Mouse (Mus musculus) retina, postnatal 7 days (tissue): ENCODE measurements around the gene C1qtnf2.

Experiments used
- DNase-seq: peaks from one replicate; pipeline ENCODE4 v3.0.0-alpha.2; 2012; ENCODE audit warnings: low read depth, low spot score

C1qtnf2 gene

GRCm38 (mm10) chr11:43483122-43483792 lies 9.2 kb downstream of the C1qtnf2 start:
- DNase-seq = no peak

- DNase-seq = no peak
Observed at GRCm38 (mm10) chr11:43484057-43484456, 10.0 kb downstream of the C1qtnf2 start.

- no peak for DNase-seq
Observed at GRCm38 (mm10) chr11:43484652-43485051, 10.6 kb downstream of the C1qtnf2 start.

- DNase-seq = no peak
Observed at GRCm38 (mm10) chr11:43485855-43486254, 11.8 kb downstream of the C1qtnf2 start.

GRCm38 (mm10) chr11:43492663-43493062 lies 18.6 kb downstream of the C1qtnf2 start:
- peak; percentile 57 for DNase-seq

- DNase-seq = peak; percentile 61
Observed at GRCm38 (mm10) chr11:43493815-43494409, 19.8 kb downstream of the C1qtnf2 start.

- no peak for DNase-seq
Observed at GRCm38 (mm10) chr11:43495037-43495436, 21.0 kb downstream of the C1qtnf2 start.

GRCm38 (mm10) chr11:43495532-43495931 lies 21.5 kb downstream of the C1qtnf2 start:
- no peak for DNase-seq

- no peak for DNase-seq
Observed at GRCm38 (mm10) chr11:43501256-43501655, 27.2 kb downstream of the C1qtnf2 start.

GRCm38 (mm10) chr11:43505188-43505587 lies 31.1 kb downstream of the C1qtnf2 start:
- DNase-seq = no peak

- no peak for DNase-seq
Observed at GRCm38 (mm10) chr11:43507976-43508375, 33.9 kb downstream of the C1qtnf2 start.

GRCm38 (mm10) chr11:43509878-43510277 lies 35.8 kb downstream of the C1qtnf2 start:
- no peak for DNase-seq

- no peak for DNase-seq
Observed at GRCm38 (mm10) chr11:43512661-43513190, 38.6 kb downstream of the C1qtnf2 start.

GRCm38 (mm10) chr11:43516344-43517021 lies 42.4 kb downstream of the C1qtnf2 start:
- no peak for DNase-seq

GRCm38 (mm10) chr11:43517641-43518040 lies 43.6 kb downstream of the C1qtnf2 start:
- no peak for DNase-seq

GRCm38 (mm10) chr11:43518086-43518485 lies 44.0 kb downstream of the C1qtnf2 start:
- DNase-seq = no peak

GRCm38 (mm10) chr11:43518821-43519220 lies 44.7 kb downstream of the C1qtnf2 start:
- DNase-seq = no peak

GRCm38 (mm10) chr11:43520521-43520920 lies 46.4 kb downstream of the C1qtnf2 start:
- DNase-seq = no peak

GRCm38 (mm10) chr11:43528078-43528682 lies 54.1 kb downstream of the C1qtnf2 start:
- DNase-seq = no peak

- no peak for DNase-seq
Observed at GRCm38 (mm10) chr11:43528683-43529499, 54.8 kb downstream of the C1qtnf2 start, which contains the start of gene Ccnjl. Ccnjl (plus strand) TSS chr11:43528784.

GRCm38 (mm10) chr11:43530043-43530442 lies 56.0 kb downstream of the C1qtnf2 start:
- DNase-seq = no peak
